In the genomic region with DNA sequence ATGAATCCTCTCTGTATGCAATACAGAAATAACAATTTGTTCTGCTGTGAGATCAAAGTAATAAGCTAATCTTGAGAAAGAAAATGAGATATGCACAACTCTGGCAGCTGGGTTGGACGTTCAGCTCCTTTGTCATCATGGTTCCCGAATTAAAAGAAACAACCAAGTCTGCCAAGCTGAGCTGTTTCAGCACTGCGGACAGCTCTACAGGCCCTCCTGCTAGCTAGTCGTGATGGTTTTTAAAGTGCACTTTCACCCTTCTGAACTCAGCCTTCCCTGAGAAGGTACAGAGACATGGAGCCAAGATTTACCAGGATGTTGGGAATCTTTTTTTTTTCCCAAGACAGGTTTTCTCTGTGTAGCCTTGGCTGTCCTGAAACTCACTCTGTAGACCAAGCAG, we compare ENCODE assay signal across 8 mouse cellular contexts. TPM values are rescaled to one million over a fixed set of nuclear protein-coding genes. Genes with fewer than 3 reads are reported as not detected.
DNase-seq lines count a peak whose midpoint lies in the region; ATAC-seq lines count a peak whose summit lies in the region.

No protein-coding gene starts in this region.

- H3K4me1 ChIP-seq in embryonic facial prominence, embryonic 14.5 days (ENCODE audit: control insufficient read depth, insufficient read depth, low read length) = no peaks in the 10 kb centered on the region

- H3K9me3 ChIP-seq in embryonic facial prominence, embryonic 14.5 days (ENCODE audit: control insufficient read depth, low read length) = no peaks in the 10 kb centered on the region

- H3K36me3 ChIP-seq in embryonic facial prominence, embryonic 14.5 days (ENCODE audit: control insufficient read depth, insufficient read depth, low read length) = no peaks in the 10 kb centered on the region

- H3K27ac ChIP-seq in embryonic facial prominence, embryonic 14.5 days (replicated peaks; ENCODE audit: low read depth, low read length) = no peak overlapping the region

- intact Hi-C loops in heart, postnatal 10 days (cut with DNase I) = no loop called here

- H3K4me3 ChIP-seq in embryonic facial prominence, embryonic 14.5 days (ENCODE audit: low read depth, low read length) = no peak overlapping the region

- 5% methylated on average over 4 of the region's 4 CpGs for WGBS in embryonic facial prominence, embryonic 14.5 days

- no peak overlapping the region for H3K9ac ChIP-seq in embryonic facial prominence, embryonic 14.5 days (ENCODE audit: low read depth, low read length)

- H3K4me2 ChIP-seq in embryonic facial prominence, embryonic 14.5 days (ENCODE audit: low read depth, low read length) = no peak overlapping the region

- DNase-seq in heart, postnatal 10 days = peak; percentile 26 to 61
- no peak for DNase-seq in heart, adult 9 months (ENCODE audit: low spot score in 2 of 2)
- peak; percentile 18 for DNase-seq in thymus, postnatal 0 days (ENCODE audit: low spot score)
- DNase-seq in thymus, postnatal 25 days = no peak
- DNase-seq in embryonic facial prominence, embryonic 14.5 days (ENCODE audit: low spot score) = peak; percentile 72
- DNase-seq in retina, postnatal 1 day = peak; percentile 48
- no peak for DNase-seq in cerebellum, adult 9-10 months

- no peak for ATAC-seq in embryonic facial prominence, embryonic 14.5 days (ENCODE audit: low read depth)
- no peak for ATAC-seq in inflammation-experienced regulatory T-cells, adult 6 months

- H3K27me3 ChIP-seq in embryonic facial prominence, embryonic 14.5 days (replicated peaks; ENCODE audit: control insufficient read depth, insufficient read depth, low read length) = no peaks in the 10 kb centered on the region

RNA-seq across cellular contexts. Expression of gene Lrpprc, which starts 30.0 kb away (rescaled TPM):
- 100 to 1,000 TPM; 152 to 158 TPM for total RNA-seq in heart, postnatal 10 days (2021)
- polyA plus RNA-seq in thymus, postnatal 0 days (2015; fragmentation: Nextera tagmentation; extraction: Ambion mirVana) = 24.1 and 26.4 TPM in 2 replicates
- polyA plus RNA-seq in embryonic facial prominence, embryonic 14.5 days (2014; fragmentation: Nextera tagmentation; extraction: Ambion mirVana) = 37.8 and 43.2 TPM in 2 replicates
- 10 to 100 TPM in 2 of 3 experiments, 1 to 10 TPM in 1; 9.5 to 13.4 (median 11.6) TPM for polyA plus RNA-seq in inflammation-experienced regulatory T-cells, adult 6 months (2017; shearing (Covaris generic))

Comparison
In these comparisons a context has a peak if more than half of its experiments do, and no peak if none do; other contexts are left out.
1. DNase-seq: peak in heart, postnatal 10 days (2 of 2), thymus, postnatal 0 days (single experiment), embryonic facial prominence, embryonic 14.5 days (single experiment) and retina, postnatal 1 day (single experiment); none in heart, adult 9 months (0 of 2), thymus, postnatal 25 days (single experiment) and cerebellum, adult 9-10 months (single experiment).